Comparison of ENCODE assay signal across 9 mouse cellular contexts in genomic region chr12:105019359-105020219, GRCm38 (mm10). TPM values are rescaled to one million over a fixed set of nuclear protein-coding genes. Genes with fewer than 3 reads are reported as not detected.
A peak's percentile ranks its signal among the peaks of the same experiment; 100 is the strongest.
DNase-seq lines count a peak whose midpoint lies in the region; ATAC-seq lines count a peak whose summit lies in the region.
"Had no signal": no experiment of that assay in that cellular context is flagged by ENCODE, and none has a peak within 500 bp of the region (broad histone marks: within the 10 kb centered on the region; RNA-seq: fewer than 3 reads in every experiment).

No protein-coding gene starts in this region.

- peak overlapping the region; percentile 49 for H3K4me2 ChIP-seq in heart, embryonic 11.5 days
- no peak overlapping the region for H3K4me2 ChIP-seq in lung, embryonic 16.5 days (ENCODE audit: low read depth, low read length)
- no peak overlapping the region for H3K4me2 ChIP-seq in stomach, embryonic 14.5 days (replicated peaks; ENCODE audit: low read depth, low read length)
- H3K4me2 ChIP-seq: limb, embryonic 13.5 days had no signal

- H3K27ac ChIP-seq in heart, embryonic 11.5 days (ENCODE audit: low read depth, low read length): peak overlapping the region; percentile 37; the same call in 1 of the 2 replicates
- no peak overlapping the region for H3K27ac ChIP-seq in lung, embryonic 16.5 days (ENCODE audit: low read length)
- no peak overlapping the region for H3K27ac ChIP-seq in stomach, embryonic 14.5 days (ENCODE audit: low read length)
- H3K27ac ChIP-seq: limb, embryonic 13.5 days had no signal

- H3K9ac ChIP-seq in heart, embryonic 11.5 days (ENCODE audit: low read depth, low read length): no peak overlapping the region
- no peak overlapping the region for H3K9ac ChIP-seq in lung, embryonic 16.5 days (ENCODE audit: low read length)
- H3K9ac ChIP-seq in stomach, embryonic 14.5 days (replicated peaks; ENCODE audit: low read depth, low read length): no peak overlapping the region
- H3K9ac ChIP-seq: limb, embryonic 13.5 days had no signal

- ATAC-seq in activated CD4-positive, CD25-positive, alpha-beta regulatory T cell, adult 4 months: peak; percentile 56
- 0 out of 2 replicates have a peak, but pooled peaks have one; percentile 46 for ATAC-seq in heart, embryonic 11.5 days (replicated peaks; ENCODE audit: insufficient number of reproducible peaks, low FRiP score, low TSS enrichment)
- peak; percentile 49; the same call in 1 of the 2 replicates for ATAC-seq in lung, embryonic 16.5 days (ENCODE audit: low read depth)
- peak; percentile 74 for ATAC-seq in stomach, embryonic 14.5 days (ENCODE audit: insufficient number of reproducible peaks, insufficient read depth, low FRiP score, low read depth)

- H3K27me3 ChIP-seq in heart, embryonic 11.5 days (ENCODE audit: control insufficient read depth, insufficient read depth, low read length): no peaks in the 10 kb centered on the region
- no peaks in the 10 kb centered on the region for H3K27me3 ChIP-seq in lung, embryonic 16.5 days (ENCODE audit: control insufficient read depth, insufficient read depth, low read depth, low read length)
- H3K27me3 ChIP-seq in stomach, embryonic 14.5 days (ENCODE audit: control insufficient read depth, insufficient read depth, low read length): no peaks in the 10 kb centered on the region
- H3K27me3 ChIP-seq: limb, embryonic 13.5 days had no signal

- H3K4me3 ChIP-seq in heart, embryonic 11.5 days (ENCODE audit: low read depth, low read length): no peak overlapping the region
- H3K4me3 ChIP-seq in lung, embryonic 16.5 days (ENCODE audit: low read length): no peak overlapping the region
- no peak overlapping the region for H3K4me3 ChIP-seq in stomach, embryonic 14.5 days (ENCODE audit: low read depth, low read length)
- H3K4me3 ChIP-seq: limb, embryonic 13.5 days had no signal

- peaks cover 7% of the 10 kb centered on the region; the same call in 1 of the 2 replicates for H3K4me1 ChIP-seq in heart, embryonic 11.5 days (ENCODE audit: control insufficient read depth, insufficient read depth, low read length)
- peaks cover 6% of the 10 kb centered on the region for H3K4me1 ChIP-seq in lung, embryonic 16.5 days (replicated peaks; ENCODE audit: control insufficient read depth, insufficient read depth, low read length)
- H3K4me1 ChIP-seq in stomach, embryonic 14.5 days (ENCODE audit: control insufficient read depth, insufficient read depth, low read length): 0 out of 2 replicates have a peak, but pooled peaks cover 2% of the 10 kb centered on the region

- WGBS in heart, embryonic 11.5 days (ENCODE audit: insufficient replicate concordance): 52% methylated on average over 19 of the region's 19 CpGs
- WGBS in lung, embryonic 16.5 days: 47% methylated on average over 19 of the region's 19 CpGs
- WGBS in stomach, embryonic 14.5 days: 55% methylated on average over 19 of the region's 19 CpGs

- H3K9me3 ChIP-seq in heart, embryonic 11.5 days (replicated peaks; ENCODE audit: control insufficient read depth, low read length): no peaks in the 10 kb centered on the region
- H3K9me3 ChIP-seq in lung, embryonic 16.5 days (ENCODE audit: control insufficient read depth, low read length): peaks cover 7% of the 10 kb centered on the region
- peaks cover 2% of the 10 kb centered on the region; the same call in 1 of the 2 replicates for H3K9me3 ChIP-seq in stomach, embryonic 14.5 days (ENCODE audit: control insufficient read depth, low read depth, low read length)

- no peaks in the 10 kb centered on the region for H3K36me3 ChIP-seq in heart, embryonic 11.5 days (ENCODE audit: control insufficient read depth, insufficient read depth, low read length)
- no peaks in the 10 kb centered on the region for H3K36me3 ChIP-seq in lung, embryonic 16.5 days (ENCODE audit: control insufficient read depth, insufficient read depth, low read length)
- H3K36me3 ChIP-seq in stomach, embryonic 14.5 days (ENCODE audit: control insufficient read depth, insufficient read depth, low read length): no peaks in the 10 kb centered on the region

- DNase-seq in kidney, adult 9 months: peak; percentile 63
- no peak for DNase-seq in kidney, postnatal 10 days
- DNase-seq in cerebellum, postnatal 36 days: no peak
- no peak for DNase-seq in embryo, embryonic 10 days (ENCODE audit: low spot score)

RNA-seq across cellular contexts. Expression of gene Syne3, which starts 10.0 kb away (rescaled TPM):
- 1 to 10 TPM; 4.1 to 5.4 TPM for polyA plus RNA-seq in activated CD4-positive, CD25-positive, alpha-beta regulatory T cell, adult 4 months (2017; shearing (Covaris generic))
- 0.10 and 0.42 TPM in 2 replicates for polyA plus RNA-seq in heart, embryonic 11.5 days (2014; fragmentation: Nextera tagmentation; extraction: Ambion mirVana)
- polyA plus RNA-seq in lung, embryonic 16.5 days (2015; fragmentation: Nextera tagmentation; extraction: Ambion mirVana): 0.74 and 0.91 TPM in 2 replicates
- 0.22 and 0.59 TPM in 2 replicates for polyA plus RNA-seq in stomach, embryonic 14.5 days (2014; fragmentation: Nextera tagmentation; extraction: Ambion mirVana)

RNA-seq across cellular contexts. Expression of gene Glrx5, which starts 12.9 kb away (rescaled TPM):
- polyA plus RNA-seq in activated CD4-positive, CD25-positive, alpha-beta regulatory T cell, adult 4 months (2017; shearing (Covaris generic)): 1 to 10 TPM; 6.5 to 7.7 TPM
- polyA plus RNA-seq in heart, embryonic 11.5 days (2014; fragmentation: Nextera tagmentation; extraction: Ambion mirVana): 214 and 254 TPM in 2 replicates
- polyA plus RNA-seq in lung, embryonic 16.5 days (2015; fragmentation: Nextera tagmentation; extraction: Ambion mirVana): 119 and 123 TPM in 2 replicates
- polyA plus RNA-seq in stomach, embryonic 14.5 days (2014; fragmentation: Nextera tagmentation; extraction: Ambion mirVana): 144 and 160 TPM in 2 replicates

Comparison
In these comparisons a context has a peak if more than half of its experiments do, and no peak if none do; other contexts are left out.
1. RNA of gene Glrx5, which starts 12.9 kb away (polyA plus RNA-seq): 214 to 254 TPM in heart, embryonic 11.5 days, 144 to 160 TPM in stomach, embryonic 14.5 days and 119 to 123 TPM in lung, embryonic 16.5 days; 6.5 to 7.7 TPM in activated CD4-positive, CD25-positive, alpha-beta regulatory T cell, adult 4 months; every median in the first group is over 10 times any median in the second.
2. Peak in every context shown above with its lines, with median percentiles within 50 percentile points of each other: ATAC-seq.